Mouse (Mus musculus): Measurements from ENCODE around the gene Ctnnd2.

DNA sequence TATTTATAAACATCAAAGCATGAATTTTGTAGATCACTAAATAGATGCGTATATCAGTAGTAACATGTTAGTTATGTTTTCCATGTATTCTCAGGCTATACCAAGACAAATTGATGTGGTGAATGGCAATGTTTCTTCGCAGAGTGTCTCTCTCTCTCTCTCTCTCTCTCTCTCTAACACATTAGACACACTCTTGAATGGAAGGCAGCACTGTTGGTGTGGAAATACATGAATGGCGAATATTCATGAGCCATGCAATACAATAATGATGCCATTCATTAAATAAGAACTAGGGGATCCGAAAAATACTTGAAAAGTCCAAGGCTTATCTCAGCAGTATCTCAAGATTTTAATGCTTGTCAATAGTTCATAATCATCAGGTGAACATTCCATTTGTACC, 106.2 kb downstream of the Ctnnd2 start:
- no peak for TF ChIP-seq CTCF (conservative IDR thresholded peaks at IDR 0.05; ENCODE audit: insufficient read depth, insufficient read length, low read depth, low read length)
- no peak for TF ChIP-seq POLR2A (IDR thresholded peaks at IDR 0.05; ENCODE audit: low read depth, low read length)
